Mouse (Mus musculus): ENCODE results near the gene Gm8764.
"Not testable (repeated sequence)": the region's sequence is repeated elsewhere in the genome, so short reads cannot be mapped to it uniquely, and the experiment has no call there.

Gene Gm8764

GRCm38 (mm10) chr10:104159706-104160105, at the start of gene Gm8764:
Gm8764 (plus strand) TSS chr10:104160006.
- DNase-seq (ENCODE audit: low spot score): not testable (repeated sequence)

- DNase-seq (ENCODE audit: low spot score): no peak
Measured at GRCm38 (mm10) chr10:104110044-104110443, 49.8 kb upstream of the Gm8764 start.

- no peak for DNase-seq (ENCODE audit: low spot score)
Measured at GRCm38 (mm10) chr10:104118312-104118711, 41.5 kb upstream of the Gm8764 start.

- not testable (repeated sequence) for DNase-seq (ENCODE audit: low spot score)
Measured at GRCm38 (mm10) chr10:104142687-104143086, 17.1 kb upstream of the Gm8764 start, which contains the start of gene Gm21293. Gm21293 (plus strand) TSS chr10:104142987.

- not testable (repeated sequence) for DNase-seq (ENCODE audit: low spot score)
Measured at GRCm38 (mm10) chr10:104151197-104151596, 8.6 kb upstream of the Gm8764 start, which contains the start of gene Gm6763. Gm6763 (plus strand) TSS chr10:104151497.

- DNase-seq (ENCODE audit: low spot score): not testable (repeated sequence)
Measured at GRCm38 (mm10) chr10:104168215-104168614, 8.4 kb downstream of the Gm8764 start, which contains the start of gene Gm21304. Gm21304 (plus strand) TSS chr10:104168515.

GRCm38 (mm10) chr10:104176724-104177123, 16.9 kb downstream of the Gm8764 start, which contains the start of gene Gm21312:
Gm21312 (plus strand) TSS chr10:104177024.
- not testable (repeated sequence) for DNase-seq (ENCODE audit: low spot score)

- not testable (repeated sequence) for DNase-seq (ENCODE audit: low spot score)
Measured at GRCm38 (mm10) chr10:104185233-104185632, 25.4 kb downstream of the Gm8764 start, which contains the start of gene Gm20765. Gm20765 (plus strand) TSS chr10:104185533.

GRCm38 (mm10) chr10:104193742-104194141, 33.9 kb downstream of the Gm8764 start, which contains the start of gene Gm4340:
Gm4340 (plus strand) TSS chr10:104194042.
- DNase-seq (ENCODE audit: low spot score): not testable (repeated sequence)

GRCm38 (mm10) chr10:104209655-104210054, 49.8 kb downstream of the Gm8764 start:
- no peak for DNase-seq (ENCODE audit: low spot score)

- DNase-seq (ENCODE audit: low spot score): no peak
Measured at GRCm38 (mm10) chr10:104210268-104210990, 50.6 kb downstream of the Gm8764 start.

Data from c-Kit-positive CD71-positive TER-119-positive erythroid progenitor cells, embryonic 14.5 days (primary cell).